Mouse (Mus musculus) midbrain, embryonic 14.5 days (tissue): ENCODE results near the gene Gm9774. TPM values are rescaled to one million over a fixed set of nuclear protein-coding genes. Genes with fewer than 3 reads are reported as not detected.

Experiments used
- ATAC-seq: fragments of 200-750 bp; cut with Nextera tagmentation; 2 replicates; pipeline ENCODE4 v1.8.0; 2017; ENCODE audit warnings: moderate number of reproducible peaks, moderate library complexity; ENCODE audit not compliant: low FRiP score, low TSS enrichment
- DNase-seq: peaks from one replicate; pipeline ENCODE4 v3.0.0-alpha.2; 2015
- H3K27ac ChIP-seq: fragments of 300-500 bp; sonication (generic); replicated peaks from 2 replicates; pipeline ENCODE4 v1.5.1; 2014; ENCODE audit warnings: mild to moderate bottlenecking, low read depth, low read length, moderate library complexity
- H3K27me3 ChIP-seq: fragments of 300-500 bp; sonication (generic); 2 replicates; pipeline ENCODE4 v1.6.1; 2014; ENCODE audit warnings: low read length, control low read depth, mixed read lengths; ENCODE audit not compliant: control insufficient read depth, insufficient read depth
- H3K36me3 ChIP-seq: fragments of 300-500 bp; sonication (generic); 2 replicates; pipeline ENCODE4 v1.6.1; 2014; ENCODE audit warnings: low read length, control low read depth; ENCODE audit not compliant: control insufficient read depth, insufficient read depth
- H3K4me1 ChIP-seq: fragments of 300-500 bp; sonication (generic); 2 replicates; pipeline ENCODE4 v1.6.1; 2014; ENCODE audit warnings: mild to moderate bottlenecking, antibody characterized with exemption, low read length, control low read depth; ENCODE audit not compliant: control insufficient read depth, insufficient read depth
- H3K4me2 ChIP-seq: fragments of 300-500 bp; sonication (generic); 2 replicates; pipeline ENCODE4 v1.6.1; 2014; ENCODE audit warnings: mild to moderate bottlenecking, low read length, moderate library complexity
- H3K4me3 ChIP-seq: fragments of 300-500 bp; sonication (generic); replicated peaks from 2 replicates; pipeline ENCODE4 v1.5.1; 2014; ENCODE audit warnings: low read depth, low read length
- H3K9ac ChIP-seq: fragments of 300-500 bp; sonication (generic); replicated peaks from 2 replicates; pipeline ENCODE4 v1.6.1; 2014; ENCODE audit warnings: mild to moderate bottlenecking, low read length, moderate library complexity
- H3K9me3 ChIP-seq: fragments of 300-500 bp; sonication (generic); 2 replicates; pipeline ENCODE4 v1.6.1; 2016; ENCODE audit warnings: low read length, control low read depth, mixed read lengths; ENCODE audit not compliant: control insufficient read depth
- WGBS: fragments of 180-500 bp; shearing (Covaris S2); extraction: QIAGEN DNeasy Blood & Tissue Kit; methylation state at CpG from one replicate; pipeline ENCODE4 v1.1.7; 2014; 5-methylcytosine and 5-hydroxymethylcytosine counted together
- polyA plus RNA-seq: library from polyadenylated mRNA; unstranded; fragments of >200 nt; fragmentation: Nextera tagmentation; extraction: Ambion mirVana; gene quantifications from 2 replicates; pipeline ENCODE4 v1.2.1, GENCODE M21; 2014

Gm9774 gene
- polyA plus RNA-seq, result 6.2 and 6.3 TPM in 2 replicates

DNA sequence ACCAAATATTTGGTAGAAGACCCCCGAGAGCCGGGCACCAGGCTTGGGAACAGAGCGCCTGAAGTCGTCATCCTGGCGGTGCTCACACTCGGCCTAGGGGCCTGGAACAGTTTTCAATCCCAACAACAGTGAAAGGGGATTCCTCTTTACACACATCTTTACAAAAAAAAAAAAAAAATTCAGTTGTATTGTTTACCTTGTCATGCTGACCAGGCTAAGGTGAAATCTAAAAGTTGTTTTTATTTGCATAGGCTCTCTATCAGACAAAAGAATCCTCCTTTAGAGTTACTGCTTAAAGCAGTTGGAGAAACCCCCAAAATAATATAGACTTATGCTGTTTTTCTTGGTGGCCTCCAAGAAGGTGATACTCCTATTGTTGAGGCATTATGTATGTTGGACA lies at the start of gene Gm9774:
Gene Gm9774 (minus strand): TSS at position 101 of the 400 bp plus-strand sequence.
- Histone ChIP-seq H3K4me3 (no peak within 1 kb of the TSS), H3K36me3 (no peaks in the 10 kb centered on the region), H3K9me3 (no peaks in the 10 kb centered on the region), H3K27ac (no peak within 1 kb of the TSS), H3K4me1 (no peaks in the 10 kb centered on the region), H3K27me3 (no peaks in the 10 kb centered on the region), H3K4me2 (no peak within 1 kb of the TSS), H3K9ac (no peak within 1 kb of the TSS)
- ATAC-seq, result no peak
- no peak for DNase-seq
- 97% methylated on average over 6 of the region's 6 CpGs for WGBS

GRCm38 (mm10) chr3:92470111-92470510 lies 40.9 kb upstream of the Gm9774 start:
- H3K9me3 ChIP-seq, result no peaks in the 10 kb centered on the region
- H3K4me1 ChIP-seq, result no peaks in the 10 kb centered on the region
- H3K4me2 ChIP-seq, result no peak overlapping the region
- 91% methylated on average over 2 of the region's 2 CpGs for WGBS
- H3K4me3 ChIP-seq, result no peak overlapping the region
- DNase-seq (no peak), ATAC-seq (no peak)
- H3K27ac ChIP-seq, result no peak overlapping the region
- no peak overlapping the region for H3K9ac ChIP-seq
- no peaks in the 10 kb centered on the region for H3K36me3 ChIP-seq
- H3K27me3 ChIP-seq, result no peaks in the 10 kb centered on the region

DNA sequence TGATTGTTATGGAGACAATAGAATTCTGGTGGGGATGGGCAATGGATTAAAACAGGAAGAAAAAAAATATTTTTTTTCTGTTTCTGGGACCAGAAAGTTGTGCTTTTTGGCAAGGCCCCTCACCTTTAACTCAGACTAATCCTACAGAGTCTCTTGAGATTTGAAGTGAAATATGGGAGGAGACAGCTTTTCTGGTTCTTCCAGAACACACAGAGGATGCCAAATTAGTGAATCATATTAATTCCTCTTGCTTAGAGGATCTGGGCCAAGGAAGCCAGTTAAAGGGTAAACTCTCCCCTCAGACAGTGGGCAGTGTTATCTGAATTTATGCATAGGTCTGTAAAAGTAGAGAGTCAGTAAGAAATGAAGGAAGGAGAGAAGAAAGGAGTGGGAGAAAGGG lies 38.2 kb upstream of the Gm9774 start:
- H3K27me3 ChIP-seq, result no peaks in the 10 kb centered on the region
- no peak overlapping the region for H3K4me3 ChIP-seq
- no peak overlapping the region for H3K9ac ChIP-seq
- H3K36me3 ChIP-seq, result no peaks in the 10 kb centered on the region
- ATAC-seq (no peak), DNase-seq (no peak)
- H3K4me2 ChIP-seq, result no peak overlapping the region
- H3K27ac ChIP-seq, result no peak overlapping the region
- no peaks in the 10 kb centered on the region for H3K9me3 ChIP-seq
- no peaks in the 10 kb centered on the region for H3K4me1 ChIP-seq

DNA sequence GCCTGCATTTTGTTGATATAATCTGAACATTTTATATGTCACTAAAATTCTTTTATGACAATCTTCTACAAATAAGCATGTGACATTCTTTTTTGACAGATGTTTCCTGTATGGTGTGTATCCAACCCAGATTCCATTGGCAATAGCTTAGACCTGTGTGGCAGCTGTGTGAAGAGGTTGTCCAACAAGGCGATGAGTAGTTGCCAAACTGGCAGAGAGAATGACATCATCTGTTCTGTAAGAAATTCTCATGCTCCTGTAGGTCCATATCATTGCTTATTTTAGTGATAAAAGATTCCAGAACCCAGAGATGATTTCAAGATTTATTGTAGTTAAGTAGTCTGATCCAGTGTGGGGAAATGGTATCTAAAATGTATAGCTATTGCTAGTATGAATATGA lies 37.4 kb upstream of the Gm9774 start:
- DNase-seq, result no peak
- whole genome bisulfite sequencing, result 92% methylated on average over 1 of the region's 1 CpGs

DNA sequence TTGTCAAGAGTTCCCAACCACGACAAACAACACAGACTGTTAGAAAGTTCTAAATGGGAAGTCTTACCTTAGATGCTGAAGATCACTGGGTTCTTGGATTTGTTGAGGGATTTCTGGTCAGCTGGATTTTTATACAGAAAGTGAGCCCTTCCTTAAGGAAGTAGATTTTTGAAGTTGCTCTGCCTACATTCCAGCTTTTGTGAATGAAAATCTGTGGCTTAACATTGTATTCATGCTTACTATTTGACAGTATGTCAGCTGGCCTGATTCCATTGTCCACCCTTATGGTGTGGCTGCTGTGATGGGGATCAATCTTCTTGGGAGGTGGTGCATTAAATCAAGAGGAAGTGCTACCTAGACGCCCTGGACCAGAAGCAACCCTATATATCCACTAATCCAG lies 29.4 kb upstream of the Gm9774 start, which contains the start of gene Sprr3:
Gene Sprr3 (minus strand): TSS at position 101 of the 400 bp plus-strand sequence.
- WGBS, result 76% methylated on average over 2 of the region's 2 CpGs

More for the DNA sequence above, 37.4 kb upstream of the Gm9774 start:
- no peak overlapping the region for H3K4me3 ChIP-seq
- H3K9ac ChIP-seq, result no peak overlapping the region
- no peak for ATAC-seq
- H3K27me3 ChIP-seq, result no peaks in the 10 kb centered on the region
- H3K4me2 ChIP-seq, result no peak overlapping the region
- no peaks in the 10 kb centered on the region for H3K36me3 ChIP-seq
- H3K27ac ChIP-seq, result no peak overlapping the region
- H3K4me1 ChIP-seq, result no peaks in the 10 kb centered on the region
- H3K9me3 ChIP-seq, result no peaks in the 10 kb centered on the region

DNA sequence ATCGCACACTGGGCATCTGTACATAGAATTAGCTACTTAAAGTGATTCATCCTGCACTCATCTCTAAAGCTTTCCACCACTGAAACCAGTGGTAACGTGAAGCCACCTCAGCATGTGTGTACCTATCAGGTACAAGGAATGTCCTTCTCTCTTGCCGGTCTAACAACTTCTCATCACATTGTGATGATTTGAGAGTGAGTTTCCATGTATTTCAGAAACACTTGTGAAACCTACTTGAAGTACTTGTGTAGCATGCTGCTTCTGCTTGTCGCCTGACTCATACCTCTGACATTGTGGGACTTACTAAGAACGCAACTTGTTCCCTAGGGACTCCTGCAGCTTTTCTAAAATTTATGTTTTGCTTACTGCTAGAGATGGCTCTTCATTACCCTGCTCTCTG lies 25.9 kb upstream of the Gm9774 start:
- H3K36me3 ChIP-seq, result no peaks in the 10 kb centered on the region
- no peak overlapping the region for H3K9ac ChIP-seq
- no peaks in the 10 kb centered on the region for H3K9me3 ChIP-seq
- 93% methylated on average over 5 of the region's 5 CpGs for WGBS
- DNase-seq (no peak), ATAC-seq (no peak)
- H3K4me2 ChIP-seq, result no peak overlapping the region
- H3K27me3 ChIP-seq, result no peaks in the 10 kb centered on the region
- no peak overlapping the region for H3K4me3 ChIP-seq
- no peak overlapping the region for H3K27ac ChIP-seq
- no peaks in the 10 kb centered on the region for H3K4me1 ChIP-seq

More for the DNA sequence above, 29.4 kb upstream of the Gm9774 start, which contains the start of gene Sprr3:
- no peak within 1 kb of the TSS for H3K4me2 ChIP-seq
- H3K27me3 ChIP-seq, result no peaks in the 10 kb centered on the region
- H3K36me3 ChIP-seq, result no peaks in the 10 kb centered on the region
- no peak within 1 kb of the TSS for H3K9ac ChIP-seq
- DNase-seq (no peak), ATAC-seq (no peak)
- no peak within 1 kb of the TSS for H3K27ac ChIP-seq
- H3K9me3 ChIP-seq, result no peaks in the 10 kb centered on the region
- no peaks in the 10 kb centered on the region for H3K4me1 ChIP-seq
- no peak within 1 kb of the TSS for H3K4me3 ChIP-seq

DNA sequence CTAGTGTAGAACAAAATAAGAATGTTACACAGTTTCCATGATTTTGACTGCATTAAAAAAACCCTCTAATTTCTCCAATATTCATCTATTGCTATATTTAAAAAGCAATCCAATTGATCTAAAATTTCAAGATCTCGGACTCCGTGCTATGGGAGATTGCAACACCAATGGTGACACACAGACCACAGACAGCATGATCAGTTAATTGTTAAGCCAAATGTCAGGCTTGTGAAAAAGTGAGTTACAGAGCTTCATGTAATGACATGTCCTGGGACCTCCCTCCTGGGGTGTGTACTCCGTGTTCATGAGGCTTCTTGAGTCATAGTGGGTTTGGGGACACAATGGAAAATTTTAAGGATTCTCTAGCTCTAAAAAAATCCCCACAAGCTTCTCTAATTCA lies 11.0 kb upstream of the Gm9774 start:
- 88% methylated on average over 3 of the region's 3 CpGs for WGBS
- no peak overlapping the region for H3K4me2 ChIP-seq

GRCm38 (mm10) chr3:92438689-92439088 lies 9.5 kb upstream of the Gm9774 start, which contains the start of gene Sprr1b:
Gene Sprr1b, minus strand, starts transcription at chr3:92438789.
- Histone ChIP-seq H3K4me2 (no peak within 1 kb of the TSS), H3K36me3 (no peaks in the 10 kb centered on the region), H3K4me1 (no peaks in the 10 kb centered on the region), H3K4me3 (no peak within 1 kb of the TSS), H3K9ac (no peak within 1 kb of the TSS), H3K9me3 (no peaks in the 10 kb centered on the region), H3K27ac (no peak within 1 kb of the TSS), H3K27me3 (no peaks in the 10 kb centered on the region)
- no peak for DNase-seq
- 94% methylated on average over 3 of the region's 3 CpGs for WGBS
- ATAC-seq, result no peak

More for the DNA sequence above, 11.0 kb upstream of the Gm9774 start:
- Histone ChIP-seq H3K27ac (no peak overlapping the region), H3K9me3 (no peaks in the 10 kb centered on the region), H3K9ac (no peak overlapping the region), H3K36me3 (no peaks in the 10 kb centered on the region), H3K4me3 (no peak overlapping the region), H3K4me1 (no peaks in the 10 kb centered on the region), H3K27me3 (no peaks in the 10 kb centered on the region)
- DNase-seq (no peak), ATAC-seq (no peak)

GRCm38 (mm10) chr3:92432282-92432681 lies 3.1 kb upstream of the Gm9774 start, which contains the start of gene Sprr2k:
Gene Sprr2k, plus strand, starts transcription at chr3:92432582.
- H3K27ac ChIP-seq, result no peak within 1 kb of the TSS
- no peaks in the 10 kb centered on the region for H3K36me3 ChIP-seq
- no peak within 1 kb of the TSS for H3K9ac ChIP-seq
- no peaks in the 10 kb centered on the region for H3K9me3 ChIP-seq
- H3K27me3 ChIP-seq, result no peaks in the 10 kb centered on the region
- no peaks in the 10 kb centered on the region for H3K4me1 ChIP-seq
- WGBS, result 92% methylated on average over 2 of the region's 2 CpGs
- DNase-seq (no peak), ATAC-seq (no peak)
- H3K4me3 ChIP-seq, result no peak within 1 kb of the TSS
- H3K4me2 ChIP-seq, result no peak within 1 kb of the TSS
